In genomic region chr1:55237643-55238161, GRCm38 (mm10) we compare ENCODE assay signal across 8 mouse cellular contexts. TPM values are rescaled to one million over a fixed set of nuclear protein-coding genes. Genes with fewer than 3 reads are reported as not detected.
DNase-seq lines count a peak whose midpoint lies in the region; ATAC-seq lines count a peak whose summit lies in the region.

No protein-coding gene starts in this region.

- under 1% methylated on average over 23 of the region's 23 CpGs for WGBS in heart, embryonic 14.5 days
- under 1% methylated on average over 23 of the region's 23 CpGs for WGBS in midbrain, embryonic 14.5 days

- H3K4me1 ChIP-seq in heart, embryonic 14.5 days (ENCODE audit: control insufficient read depth in 2 of 2, insufficient read depth in 2 of 2, low read length in 2 of 2): peaks cover 5 to 15% of the 10 kb centered on the region in 2 experiments; a peak in 3 of 4 replicates
- H3K4me1 ChIP-seq in midbrain, embryonic 14.5 days (ENCODE audit: control insufficient read depth, insufficient read depth, low read length): peaks cover 33% of the 10 kb centered on the region

- H3K27ac ChIP-seq in heart, embryonic 14.5 days (replicated peaks in 1 of 2; ENCODE audit: control insufficient read depth in 1 of 2, insufficient read depth in 1 of 2, low read depth in 2 of 2, low read length in 2 of 2): peak overlapping the region in 1 of 2 experiments; percentile 71; a peak in 3 of 4 replicates
- peak overlapping the region; percentile 85 for H3K27ac ChIP-seq in midbrain, embryonic 14.5 days (replicated peaks; ENCODE audit: low read depth, low read length)

- DNase-seq in adrenal gland, adult 2 months: peak; percentile 56
- DNase-seq in adrenal gland, adult 8-10 months: no peak
- DNase-seq in cerebellum, postnatal 36 days: peak; percentile 18 to 40
- peak; percentile 37 for DNase-seq in kidney, postnatal 14 days
- peak; percentile 47 for DNase-seq in midbrain, embryonic 14.5 days
- no peak for DNase-seq in urinary bladder, postnatal 36 days (ENCODE audit: low spot score in 2 of 2)

- no peaks in the 10 kb centered on the region for H3K36me3 ChIP-seq in heart, embryonic 14.5 days (ENCODE audit: control insufficient read depth, insufficient read depth, low read length)
- 0 out of 2 replicates have a peak, but pooled peaks cover 6% of the 10 kb centered on the region for H3K36me3 ChIP-seq in midbrain, embryonic 14.5 days (ENCODE audit: control insufficient read depth, insufficient read depth, low read length)

- H3K27me3 ChIP-seq in heart, embryonic 14.5 days (ENCODE audit: control insufficient read depth, insufficient read depth, low read length): no peaks in the 10 kb centered on the region
- no peaks in the 10 kb centered on the region for H3K27me3 ChIP-seq in midbrain, embryonic 14.5 days (ENCODE audit: control insufficient read depth, insufficient read depth, low read length)

- peak overlapping the region; percentile 88 to 99 for H3K4me3 ChIP-seq in heart, embryonic 14.5 days (ENCODE audit: control insufficient read depth in 1 of 2, insufficient read depth in 1 of 2, low read depth in 1 of 2, low read length in 2 of 2)
- H3K4me3 ChIP-seq in midbrain, embryonic 14.5 days (replicated peaks; ENCODE audit: low read depth, low read length): peak overlapping the region; percentile 81

- H3K9ac ChIP-seq in heart, embryonic 14.5 days (ENCODE audit: low read length): peak overlapping the region; percentile 86
- H3K9ac ChIP-seq in midbrain, embryonic 14.5 days (replicated peaks; ENCODE audit: low read length): peak overlapping the region; percentile 75

- H3K4me2 ChIP-seq in heart, embryonic 14.5 days (ENCODE audit: low read length): peak overlapping the region; percentile 99
- peak overlapping the region; percentile 87 for H3K4me2 ChIP-seq in midbrain, embryonic 14.5 days (ENCODE audit: low read length)

- ATAC-seq in CD4-positive, CD25-positive, alpha-beta regulatory T cell, adult 4 months: peak; percentile 2
- ATAC-seq in heart, embryonic 14.5 days (ENCODE audit: insufficient number of reproducible peaks, insufficient read depth, low FRiP score, low read depth): peak; percentile 11; the same call in 1 of the 2 replicates
- peak; percentile 57; the same call in 1 of the 2 replicates for ATAC-seq in midbrain, embryonic 14.5 days (ENCODE audit: low FRiP score, low TSS enrichment)

- no peaks in the 10 kb centered on the region for H3K9me3 ChIP-seq in heart, embryonic 14.5 days (ENCODE audit: control insufficient read depth, low read length)
- no peaks in the 10 kb centered on the region for H3K9me3 ChIP-seq in midbrain, embryonic 14.5 days (ENCODE audit: control insufficient read depth, low read length)

RNA-seq across cellular contexts. Expression of gene Mars2, which starts 0.7 kb away (rescaled TPM):
- 1 to 10 TPM; 5.4 to 6.6 TPM for total RNA-seq in adrenal gland, adult 2 months (2021)
- polyA plus RNA-seq in adrenal gland, adult 2 months (2012; rRNA removed): 4.2 and 4.5 TPM in 2 replicates
- total RNA-seq in adrenal gland, adult 8-10 months (2022): 1 to 10 TPM; 6.3 to 7.4 (median 7.0) TPM
- 1 to 10 TPM; 3.7 to 4.2 TPM for polyA plus RNA-seq in CD4-positive, CD25-positive, alpha-beta regulatory T cell, adult 4 months (2017; shearing (Covaris generic))
- polyA plus RNA-seq in heart, embryonic 14.5 days (2014; fragmentation: Nextera tagmentation; extraction: Ambion mirVana): 3.6 TPM in 2 replicates
- 4.1 and 4.4 TPM in 2 replicates for polyA plus RNA-seq in midbrain, embryonic 14.5 days (2014; fragmentation: Nextera tagmentation; extraction: Ambion mirVana)

RNA-seq across cellular contexts. Expression of gene Rftn2, which starts 11.1 kb away (rescaled TPM):
- 10 to 100 TPM; 13.5 to 27.1 TPM for total RNA-seq in adrenal gland, adult 2 months (2021)
- 2.0 and 2.1 TPM in 2 replicates for polyA plus RNA-seq in adrenal gland, adult 2 months (2012; rRNA removed)
- 10 to 100 TPM; 20.8 to 37.2 (median 30.9) TPM for total RNA-seq in adrenal gland, adult 8-10 months (2022)
- polyA plus RNA-seq in CD4-positive, CD25-positive, alpha-beta regulatory T cell, adult 4 months (2017; shearing (Covaris generic)): 1 to 10 TPM; 7.7 to 9.1 TPM
- 8.2 and 9.2 TPM in 2 replicates for polyA plus RNA-seq in heart, embryonic 14.5 days (2014; fragmentation: Nextera tagmentation; extraction: Ambion mirVana)
- 8.7 and 9.5 TPM in 2 replicates for polyA plus RNA-seq in midbrain, embryonic 14.5 days (2014; fragmentation: Nextera tagmentation; extraction: Ambion mirVana)

Comparison
In these comparisons a context has a peak if more than half of its experiments do, and no peak if none do; other contexts are left out.
1. DNase-seq: peak in adrenal gland, adult 2 months (single experiment), cerebellum, postnatal 36 days (2 of 2), kidney, postnatal 14 days (single experiment) and midbrain, embryonic 14.5 days (single experiment); none in adrenal gland, adult 8-10 months (single experiment) and urinary bladder, postnatal 36 days (0 of 2).
2. ATAC-seq: peak in every context shown above with its lines; median percentile 57 in midbrain, embryonic 14.5 days; 11 in heart, embryonic 14.5 days; 2 in CD4-positive, CD25-positive, alpha-beta regulatory T cell, adult 4 months.